Mouse (Mus musculus): ENCODE measurements around the gene Agpat1.
A peak's percentile ranks its signal among the peaks of the same experiment; 100 is the strongest.

Agpat1 gene

GRCm38 (mm10) chr17:34635671-34636070 is 31.6 kb downstream of the Agpat1 start:
- no peak for DNase-seq

- no peak for DNase-seq
Observed at GRCm38 (mm10) chr17:34637459-34637858, 33.4 kb downstream of the Agpat1 start.

GRCm38 (mm10) chr17:34639461-34640255 is 35.6 kb downstream of the Agpat1 start:
- DNase-seq, result no peak

- DNase-seq, result no peak
Observed at GRCm38 (mm10) chr17:34640778-34641601, 36.9 kb downstream of the Agpat1 start.

GRCm38 (mm10) chr17:34641945-34642344 is 37.9 kb downstream of the Agpat1 start:
- no peak for DNase-seq

- no peak for DNase-seq
Observed at GRCm38 (mm10) chr17:34643379-34643778, 39.3 kb downstream of the Agpat1 start.

- no peak for DNase-seq
Observed at GRCm38 (mm10) chr17:34643944-34644343, 39.9 kb downstream of the Agpat1 start.

GRCm38 (mm10) chr17:34644608-34645007 is 40.5 kb downstream of the Agpat1 start, which contains the start of gene Fkbpl:
TSS of gene Fkbpl (plus strand) at chr17:34644764.
- DNase-seq, result peak; percentile 90 to 93

GRCm38 (mm10) chr17:34645256-34645829 is 41.3 kb downstream of the Agpat1 start:
- DNase-seq, result no peak

GRCm38 (mm10) chr17:34645831-34646511 is 41.9 kb downstream of the Agpat1 start:
- DNase-seq, result no peak

- peak; percentile 96 to 98 for DNase-seq
Observed at GRCm38 (mm10) chr17:34646906-34647787, 43.1 kb downstream of the Agpat1 start, which contains the start of gene Atf6b. TSS of gene Atf6b (plus strand) at chr17:34647146.

GRCm38 (mm10) chr17:34648141-34648890 is 44.3 kb downstream of the Agpat1 start:
- DNase-seq, result no peak

GRCm38 (mm10) chr17:34649106-34649864 is 45.2 kb downstream of the Agpat1 start:
- DNase-seq, result no peak

GRCm38 (mm10) chr17:34650781-34651180 is 46.7 kb downstream of the Agpat1 start:
- DNase-seq, result no peak

GRCm38 (mm10) chr17:34651507-34652221 is 47.6 kb downstream of the Agpat1 start:
- DNase-seq, result no peak

- DNase-seq, result no peak
Observed at GRCm38 (mm10) chr17:34652546-34652945, 48.5 kb downstream of the Agpat1 start.

- no peak for DNase-seq
Observed at GRCm38 (mm10) chr17:34652985-34653384, 48.9 kb downstream of the Agpat1 start.

GRCm38 (mm10) chr17:34653746-34654285 is 49.8 kb downstream of the Agpat1 start:
- no peak for DNase-seq

GRCm38 (mm10) chr17:34654392-34654791 is 50.3 kb downstream of the Agpat1 start:
- no peak for DNase-seq

Measured in thymus, adult 18-20 months (tissue).